Mouse (Mus musculus): ENCODE measurements at regions not wholly inside any gene's neighbourhood (a gene's known extent, or its start where the extent isn't known, plus 50 kb on each side); places are given as distances from the start of the nearest gene placed in this dataset.
"Not testable (repeated sequence)": the region's sequence is repeated elsewhere in the genome, so short reads cannot be mapped to it uniquely, and the experiment has no call there.

DNA sequence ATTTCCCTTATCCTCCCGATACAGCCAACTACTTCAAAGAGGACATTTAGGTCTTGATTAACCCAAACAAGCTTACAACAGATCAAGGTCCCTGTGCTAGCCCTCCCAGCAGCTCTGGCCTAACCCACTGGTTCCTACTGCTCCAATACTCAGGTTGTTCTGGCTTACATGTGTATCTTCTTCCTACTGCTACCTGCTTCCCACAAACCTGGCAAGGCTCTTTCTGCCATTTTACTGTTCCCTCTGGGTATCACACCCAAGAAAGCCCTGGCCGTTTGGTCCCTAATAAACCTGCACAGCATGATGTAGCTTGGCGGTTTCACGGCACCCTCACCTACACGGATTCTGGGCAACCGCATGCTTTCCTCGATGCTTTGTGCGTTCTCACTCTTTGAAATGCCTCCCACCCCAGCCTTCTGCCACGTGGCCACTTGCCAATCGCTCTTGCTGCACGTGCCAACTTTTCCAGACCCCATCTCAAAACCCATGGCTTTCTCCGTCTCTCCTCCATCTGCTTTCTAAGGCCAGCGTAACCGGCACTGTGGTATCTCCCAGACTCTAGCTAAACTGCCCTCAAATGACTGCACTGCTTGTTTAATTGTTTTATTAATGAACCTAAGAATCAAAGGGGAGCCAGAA is 758.4 kb upstream of the Map3k7 start:
- no peak for ATAC-seq (replicated peaks; ENCODE audit: poor library complexity)

DNA sequence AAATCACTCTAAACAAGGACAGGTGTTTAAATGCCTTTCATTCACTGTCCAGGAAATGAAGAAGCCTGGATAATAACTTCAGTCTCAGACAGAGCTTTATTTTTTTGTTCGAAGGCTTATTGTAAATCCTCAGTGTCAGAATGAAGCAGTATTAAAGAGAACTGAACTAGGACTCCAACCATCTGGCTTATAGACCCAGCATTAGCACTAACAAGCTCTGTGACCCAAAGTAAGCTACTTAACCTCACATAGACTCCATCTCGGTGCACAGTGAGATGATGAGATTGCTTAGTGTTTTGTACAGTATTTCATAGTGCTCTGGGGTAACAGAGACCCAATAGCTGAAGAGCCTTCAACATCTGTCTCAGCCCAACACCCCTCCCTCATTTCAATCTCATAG is 738.2 kb upstream of the Map3k7 start:
- no peak for ATAC-seq (replicated peaks; ENCODE audit: poor library complexity)

DNA sequence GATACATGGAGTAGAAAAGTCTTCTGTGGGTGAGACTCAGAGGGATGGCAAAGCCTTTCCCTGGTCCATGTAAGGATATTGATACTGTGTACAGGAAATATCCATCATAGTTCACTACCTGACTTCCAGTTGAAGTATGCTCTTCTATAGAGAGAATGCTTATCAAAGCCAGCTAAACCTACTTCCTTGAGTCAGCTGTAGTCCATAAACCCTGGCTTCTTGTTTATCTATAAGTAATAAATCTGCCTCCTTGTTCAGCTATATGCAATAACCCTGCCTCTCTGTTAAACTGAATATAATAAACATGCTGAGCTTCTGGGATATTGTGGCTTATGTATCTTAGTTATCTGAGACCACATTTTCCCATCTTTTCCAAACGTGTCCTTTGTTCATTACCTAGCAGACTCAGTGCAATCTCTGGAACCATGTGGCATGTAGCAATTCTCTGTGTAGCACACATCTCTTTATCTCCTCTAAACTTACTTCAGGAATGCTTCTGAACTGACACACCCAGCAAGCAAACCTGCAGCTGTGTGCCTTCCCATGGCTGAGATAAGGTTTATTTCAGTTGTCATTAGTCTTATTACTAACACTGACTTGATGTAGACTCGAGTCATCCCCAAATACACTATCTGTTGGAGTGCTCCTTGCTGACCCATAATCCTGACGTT is 694.9 kb upstream of the Map3k7 start:
- no peak for ATAC-seq (replicated peaks; ENCODE audit: poor library complexity)

DNA sequence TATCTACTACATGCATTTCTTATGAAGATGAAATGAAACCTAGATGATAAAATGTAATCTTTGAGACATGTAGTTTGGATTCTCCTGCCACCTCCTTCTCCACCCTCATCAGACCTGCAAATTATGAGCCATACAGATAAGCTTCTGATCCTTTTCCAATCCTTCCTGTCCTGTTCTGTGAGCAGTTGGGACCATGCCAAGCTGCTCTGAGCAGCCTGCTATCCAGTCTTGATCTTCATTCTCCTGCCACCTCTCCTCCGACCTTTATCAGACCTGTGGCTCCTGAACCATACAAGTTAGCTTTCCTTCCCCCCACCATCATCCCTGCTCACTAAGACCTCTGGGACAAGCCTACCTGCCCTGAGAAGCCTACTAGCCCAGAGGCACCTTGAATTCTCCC is 689.8 kb upstream of the Map3k7 start:
- ATAC-seq (replicated peaks; ENCODE audit: poor library complexity), result no peak

DNA sequence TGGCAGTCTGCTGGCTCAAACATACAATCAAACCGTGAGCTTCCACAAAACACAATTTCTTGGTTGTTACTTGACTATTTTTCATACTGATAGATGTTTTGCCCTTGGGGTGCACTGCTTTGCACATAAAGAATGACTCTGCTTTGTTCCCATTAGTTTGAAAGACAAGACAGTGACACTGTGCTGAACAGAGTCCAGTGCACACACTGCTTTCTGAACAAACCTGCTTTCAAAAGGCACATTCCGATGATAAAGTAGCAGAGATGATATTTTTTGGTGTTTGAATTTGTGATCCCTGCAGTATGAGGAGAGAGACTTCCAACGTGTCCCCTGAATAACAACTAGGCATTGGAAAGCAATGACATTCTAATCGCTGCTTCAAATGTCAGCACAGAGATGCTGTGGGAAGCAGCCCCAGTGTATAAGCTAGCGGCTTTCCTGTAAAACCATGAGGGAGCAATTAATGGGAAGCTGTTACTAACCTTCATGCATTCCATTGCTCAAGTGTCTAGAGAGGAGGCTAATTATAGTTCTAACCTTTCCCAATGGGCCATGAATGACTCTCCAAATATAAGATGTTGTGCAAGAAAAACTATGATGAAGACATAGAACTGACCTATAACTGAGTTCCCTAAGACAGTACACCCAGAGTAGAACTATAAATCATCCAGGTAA is 673.5 kb upstream of the Map3k7 start:
- ATAC-seq (replicated peaks; ENCODE audit: poor library complexity), result no peak

DNA sequence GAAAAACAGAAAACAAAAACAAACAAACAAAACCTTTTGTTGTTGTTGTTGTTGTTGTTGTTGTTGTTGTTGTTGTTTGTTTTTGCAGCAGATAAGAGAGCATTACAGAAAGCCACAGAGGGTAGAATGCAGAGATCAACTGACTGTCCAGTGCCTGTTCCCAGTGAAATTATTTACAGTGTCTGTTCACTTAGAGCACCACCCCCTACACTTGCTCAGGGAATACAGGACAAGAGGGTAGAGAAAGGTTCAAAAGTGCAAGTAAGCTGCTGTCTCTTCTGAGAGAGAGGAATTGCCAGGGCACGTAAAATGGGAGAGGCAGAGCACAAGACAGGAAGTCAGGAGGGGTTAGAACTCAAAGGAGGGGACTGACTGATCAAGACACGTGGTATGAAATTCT is 670.1 kb upstream of the Map3k7 start:
- ATAC-seq (replicated peaks; ENCODE audit: poor library complexity), result no peak

DNA sequence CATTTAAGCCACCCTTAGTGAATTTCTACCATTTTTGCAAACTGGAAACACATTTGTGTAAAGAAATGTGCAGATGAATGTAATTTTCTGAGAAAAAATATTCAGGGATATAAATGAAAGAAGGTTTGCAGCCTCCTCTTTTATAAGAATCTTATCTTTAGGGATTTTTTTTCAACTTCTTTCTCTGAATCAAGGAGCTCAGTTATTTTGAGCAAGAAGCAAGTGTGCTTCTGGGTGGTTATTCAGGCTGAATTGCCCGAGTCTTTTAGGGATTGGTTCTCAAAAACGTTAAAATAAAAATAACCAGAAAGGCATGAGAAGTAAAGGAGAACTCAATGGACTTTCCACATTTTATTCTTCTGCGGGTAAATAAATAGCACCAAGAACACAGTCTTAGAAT is 666.0 kb upstream of the Map3k7 start:
- ATAC-seq (replicated peaks; ENCODE audit: poor library complexity), result no peak

DNA sequence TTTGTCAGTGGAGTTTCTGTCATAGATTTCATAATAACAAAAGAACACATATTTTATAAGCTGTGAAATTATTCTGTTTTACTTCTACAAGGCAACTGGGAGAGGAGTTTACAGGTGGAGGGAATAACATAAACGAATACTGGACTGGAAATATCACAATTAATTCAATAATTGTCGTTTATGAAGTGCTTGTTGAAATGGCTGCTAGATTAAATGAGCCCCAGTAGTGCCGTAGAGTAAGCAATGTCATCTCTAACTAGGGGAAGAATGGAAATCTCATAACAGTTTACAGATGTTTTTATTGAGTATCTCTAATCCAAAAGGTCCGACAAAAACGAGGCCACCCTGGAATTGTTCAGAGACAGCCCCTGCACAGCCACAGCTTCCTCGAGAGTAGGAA is 644.6 kb upstream of the Map3k7 start:
- no peak for ATAC-seq (replicated peaks; ENCODE audit: poor library complexity)

DNA sequence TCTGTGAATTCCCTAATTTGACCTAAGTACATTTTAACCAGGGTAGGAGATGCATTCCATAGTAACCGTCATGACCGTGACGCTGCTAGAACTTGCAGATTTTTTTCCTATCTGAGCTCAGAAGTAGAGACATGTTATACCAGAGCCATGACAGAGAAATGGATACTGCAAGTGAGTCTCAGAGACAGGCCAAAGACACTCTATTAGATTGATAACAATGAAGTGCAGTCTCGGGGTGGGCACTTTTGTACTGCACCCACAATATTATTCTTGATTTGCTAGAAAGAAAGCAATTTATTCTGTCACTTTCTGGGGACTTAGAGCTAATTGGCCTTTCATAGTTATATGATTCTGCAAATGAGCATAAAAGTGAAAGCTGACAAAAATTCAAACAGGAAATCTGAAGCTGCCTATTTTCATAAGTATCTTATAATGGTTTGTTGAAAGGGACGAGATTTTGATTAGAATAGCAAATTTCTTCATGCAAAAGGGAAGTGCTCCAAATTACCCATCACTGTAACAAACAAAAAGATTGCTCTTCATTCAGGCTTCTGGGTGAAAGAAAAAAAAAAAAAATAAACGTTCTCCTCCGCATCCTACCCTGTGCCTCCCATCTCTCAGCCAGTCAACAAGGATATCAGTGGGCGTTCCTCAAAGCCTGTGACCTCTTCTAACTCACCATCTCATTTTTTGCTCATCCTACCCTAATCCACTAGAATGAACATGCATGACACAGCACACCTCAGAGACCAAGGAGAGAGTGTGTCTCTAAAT is 643.0 kb upstream of the Map3k7 start:
- no peak for ATAC-seq (replicated peaks; ENCODE audit: poor library complexity)

DNA sequence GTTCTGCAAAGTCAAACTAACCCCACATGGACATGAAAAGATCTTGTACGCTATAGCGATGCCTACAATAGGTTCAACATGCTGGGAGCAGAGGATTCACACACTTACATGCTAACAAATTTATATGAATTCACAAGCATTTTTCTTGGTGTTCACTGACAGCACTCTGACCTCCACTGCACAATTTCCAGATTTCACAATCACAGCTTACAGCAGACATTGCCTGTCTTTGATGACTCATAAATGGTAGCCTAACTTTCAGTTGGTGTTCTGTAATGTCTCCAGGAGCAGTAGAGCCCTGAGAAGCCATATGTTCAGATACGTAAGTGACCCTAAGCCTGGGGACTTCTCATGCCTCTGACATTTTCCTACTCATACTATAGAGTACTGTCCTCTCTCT is 640.1 kb upstream of the Map3k7 start:
- ATAC-seq (replicated peaks; ENCODE audit: poor library complexity), result no peak

DNA sequence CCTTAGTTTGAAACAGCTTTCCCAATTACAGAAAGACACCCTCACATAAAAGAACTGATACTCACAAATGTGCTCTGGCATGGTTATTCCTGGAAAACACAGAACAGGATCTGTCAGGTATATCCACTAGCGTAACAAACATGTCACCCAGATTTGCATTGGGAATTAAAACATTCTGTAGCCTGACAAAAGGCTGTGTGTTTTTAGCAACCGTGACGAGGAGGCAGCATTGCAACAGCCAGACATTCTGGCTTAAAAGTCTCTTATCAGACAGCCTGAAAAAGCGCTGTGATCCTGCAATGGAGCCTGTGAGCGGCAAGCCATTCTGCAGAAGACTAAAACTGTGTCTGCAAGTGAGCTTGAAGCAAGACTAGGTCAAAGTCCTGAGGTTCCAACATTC is 635.1 kb upstream of the Map3k7 start:
- ATAC-seq (replicated peaks; ENCODE audit: poor library complexity), result no peak

DNA sequence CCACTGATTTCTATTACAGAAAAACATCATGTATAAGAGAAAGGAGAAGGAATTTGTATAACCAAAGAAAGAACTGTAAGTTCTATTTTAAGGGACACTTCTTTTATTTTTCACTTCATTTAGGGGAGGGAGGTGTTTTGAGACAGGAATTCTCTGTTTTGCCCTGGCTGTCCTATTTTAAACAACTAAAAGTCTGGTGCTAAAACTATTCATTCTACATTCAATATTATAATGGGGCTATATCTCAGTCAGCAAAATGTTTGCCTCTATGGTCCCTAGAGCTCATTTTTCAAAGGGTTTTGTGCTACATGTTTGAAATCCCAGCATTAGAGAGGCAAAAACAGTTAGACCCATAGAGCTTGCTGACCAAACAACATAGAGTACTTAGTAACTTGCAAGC is 632.8 kb upstream of the Map3k7 start:
- no peak for ATAC-seq (replicated peaks; ENCODE audit: poor library complexity)

DNA sequence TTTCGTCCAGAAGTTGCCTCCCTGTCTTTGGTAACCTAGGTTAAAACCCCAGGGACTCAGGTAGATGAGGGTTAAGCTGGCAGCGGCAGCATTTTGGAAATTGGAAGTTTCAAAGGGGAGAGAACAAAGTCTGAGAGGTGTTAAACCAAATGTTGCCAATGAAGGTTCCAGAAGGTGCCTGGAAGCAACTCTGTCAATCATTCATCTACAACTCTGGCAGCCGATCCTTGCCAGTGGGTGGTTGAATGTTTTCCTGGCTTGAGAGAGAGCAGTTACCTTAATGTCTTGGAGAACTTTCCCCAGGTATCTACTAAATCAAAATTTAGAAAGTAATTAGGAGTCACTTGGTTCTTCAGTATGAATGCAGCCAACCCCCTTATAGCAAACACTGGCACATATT is 628.2 kb upstream of the Map3k7 start:
- ATAC-seq (replicated peaks; ENCODE audit: poor library complexity), result no peak

DNA sequence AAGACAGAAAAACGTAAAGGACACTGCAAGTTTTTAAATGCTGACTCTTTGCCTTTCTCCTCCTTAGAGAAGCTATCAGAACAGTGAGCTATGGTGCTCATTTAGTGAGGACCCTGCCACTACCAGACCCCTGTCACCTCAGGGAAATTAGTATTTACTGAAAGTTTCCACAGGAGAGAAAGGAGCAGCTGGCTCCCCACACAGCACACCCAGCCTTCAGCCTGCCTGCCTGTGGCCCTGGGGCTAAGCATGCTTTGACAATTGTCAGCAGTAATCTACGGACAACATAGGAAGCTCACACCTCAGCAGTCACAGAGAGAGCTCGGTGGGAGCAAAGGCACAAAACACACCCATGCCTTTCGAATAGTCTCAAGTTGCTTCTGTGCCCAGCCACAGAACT is 625.9 kb upstream of the Map3k7 start:
- ATAC-seq (replicated peaks; ENCODE audit: poor library complexity), result no peak

DNA sequence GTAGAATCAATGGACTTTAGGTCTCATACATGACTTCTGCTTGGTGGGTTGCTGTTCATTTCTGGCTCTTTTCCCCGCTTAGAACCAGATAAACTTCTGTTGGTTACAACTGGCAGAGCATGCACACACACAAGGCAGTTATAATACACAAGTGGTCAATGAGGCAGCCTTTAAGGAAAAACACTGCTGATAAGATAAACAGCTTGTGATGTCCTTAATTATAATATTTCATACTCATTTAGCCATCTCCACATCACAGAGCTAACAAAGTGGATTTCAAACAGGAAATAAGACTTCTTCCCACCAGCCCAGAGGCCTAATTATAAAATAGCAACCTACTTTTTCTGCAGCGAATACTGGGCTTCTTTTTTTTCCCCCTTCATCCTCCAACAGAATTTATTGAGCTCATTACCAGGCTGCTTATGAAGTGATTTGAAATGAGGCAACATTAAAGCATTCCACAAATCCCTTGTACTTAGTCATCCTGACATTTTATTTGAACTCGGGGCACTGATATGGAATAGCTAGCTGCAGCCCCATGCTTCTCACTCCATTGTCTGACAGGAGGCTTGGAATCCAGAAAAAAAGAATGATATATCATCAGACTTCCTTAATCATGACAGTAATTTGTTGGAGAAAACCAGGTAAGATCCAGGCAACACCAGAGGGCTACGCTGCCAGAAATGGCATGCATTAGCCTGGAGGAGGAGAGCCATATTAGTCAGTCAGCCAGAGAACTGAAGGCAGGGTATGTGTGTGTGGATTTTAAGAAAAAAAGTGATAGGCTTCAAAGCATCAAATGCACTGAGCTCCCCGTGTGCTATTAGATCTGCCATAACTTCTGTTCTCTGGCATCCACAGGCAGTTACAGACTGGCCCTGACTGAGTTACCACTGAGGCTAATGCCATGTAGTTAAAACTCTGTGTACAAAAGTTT is 620.3 kb upstream of the Map3k7 start:
- ATAC-seq (replicated peaks; ENCODE audit: poor library complexity), result no peak

DNA sequence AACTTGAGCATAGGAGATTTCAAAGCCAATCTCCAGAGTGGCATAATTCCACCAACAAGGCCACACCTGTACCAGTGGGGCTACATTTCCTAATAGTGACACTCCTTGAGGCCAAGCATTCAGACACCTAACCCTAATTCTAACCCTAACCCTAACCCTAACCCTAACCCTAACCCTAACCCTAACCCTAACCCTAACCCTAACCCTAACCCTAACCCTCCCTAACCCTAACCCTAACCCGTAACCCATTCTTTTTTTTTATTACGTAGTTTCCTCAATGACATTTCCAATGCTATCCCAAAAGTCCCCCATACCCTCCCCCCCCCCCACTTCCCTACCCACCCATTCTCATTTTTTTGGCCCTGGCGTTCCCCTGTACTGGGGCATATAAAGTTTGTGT is 609.9 kb upstream of the Map3k7 start:
- not testable (repeated sequence) for ATAC-seq (replicated peaks; ENCODE audit: poor library complexity)

DNA sequence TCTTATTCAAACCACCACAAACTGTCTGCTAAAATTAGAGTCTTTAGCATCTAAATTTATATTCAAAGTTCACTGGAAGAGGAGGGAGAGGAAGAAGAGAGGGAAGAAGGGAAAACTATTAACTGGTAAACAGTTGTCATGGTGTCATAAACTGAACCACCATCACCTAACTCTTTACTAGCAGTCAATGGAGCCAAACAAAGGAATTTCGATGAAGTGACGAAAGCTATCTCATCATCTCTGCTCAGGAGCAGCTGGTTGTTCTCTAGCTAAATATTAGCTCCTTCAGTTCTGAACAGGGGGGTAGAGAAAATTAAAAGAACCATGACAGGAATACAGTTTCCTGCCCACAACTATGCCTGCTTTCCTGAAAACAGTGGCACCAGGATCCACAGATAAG is 608.9 kb upstream of the Map3k7 start:
- no peak for ATAC-seq (replicated peaks; ENCODE audit: poor library complexity)

DNA sequence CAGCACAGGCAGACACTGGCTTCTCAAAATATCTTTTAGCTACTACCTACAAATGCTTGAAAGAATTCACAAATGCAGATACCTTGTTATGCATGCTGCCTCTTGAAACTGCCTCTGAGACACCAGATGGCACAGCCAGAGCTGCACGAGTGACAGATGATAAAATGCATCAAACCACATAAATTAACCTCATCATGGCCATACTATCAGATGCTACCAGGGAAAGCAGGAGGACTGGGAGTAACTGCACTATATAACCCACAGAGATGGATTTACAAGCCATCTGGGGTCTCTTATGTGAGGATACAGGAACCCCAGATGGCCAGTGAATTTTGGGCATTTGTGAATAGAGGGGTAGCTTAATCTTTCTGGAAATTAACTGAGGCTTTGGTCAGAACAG is 597.7 kb upstream of the Map3k7 start:
- no peak for ATAC-seq (replicated peaks; ENCODE audit: poor library complexity)

DNA sequence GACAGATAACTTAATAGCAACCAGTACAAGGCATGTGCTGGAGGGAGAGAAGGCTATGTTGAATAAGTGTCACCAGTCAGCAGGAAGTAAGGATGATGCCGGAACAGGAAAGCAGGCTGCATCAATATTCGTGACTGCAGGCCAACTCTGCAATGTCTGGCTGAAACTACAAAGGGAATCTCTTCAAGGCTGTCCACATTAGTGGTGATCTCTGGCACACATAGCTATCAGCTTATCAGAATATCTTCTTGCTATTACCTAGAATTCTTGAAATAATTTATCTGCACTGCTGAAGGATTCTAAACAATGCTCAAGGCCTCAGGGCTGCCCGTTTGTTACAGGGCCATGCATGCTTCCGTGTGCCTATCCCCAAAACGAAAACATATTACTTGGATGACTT is 596.9 kb upstream of the Map3k7 start:
- ATAC-seq (replicated peaks; ENCODE audit: poor library complexity), result no peak

DNA sequence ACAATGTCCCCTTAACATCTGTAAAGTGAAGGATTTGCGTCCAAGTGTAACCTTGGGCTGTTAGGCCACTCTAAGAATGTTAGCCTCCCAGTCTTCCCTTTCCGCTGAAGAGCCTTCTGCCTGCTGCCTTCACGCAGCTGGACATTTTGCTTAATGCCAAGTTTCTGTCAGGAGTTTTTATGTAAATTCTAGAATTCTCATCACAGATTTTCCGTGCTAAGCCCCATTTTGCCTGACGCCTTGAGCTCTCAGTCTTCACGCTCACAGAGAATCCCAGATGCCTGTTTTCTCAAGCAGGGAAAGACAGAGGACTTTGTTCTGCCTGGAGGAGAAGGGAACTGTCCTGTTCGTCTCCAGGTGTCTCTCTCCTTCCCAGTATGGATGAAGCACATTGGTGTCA is 593.8 kb upstream of the Map3k7 start:
- ATAC-seq (replicated peaks; ENCODE audit: poor library complexity), result no peak

All from megakaryocyte progenitor cell, adult 5-6 weeks (primary cell).